Mouse (Mus musculus) heart, embryonic 12.5 days (tissue): ENCODE measurements around the gene Foxa1. TPM values are rescaled to one million over a fixed set of nuclear protein-coding genes. Genes with fewer than 3 reads are reported as not detected.

ENCODE experiments used
- ATAC-seq: fragments of 200-750 bp; cut with Nextera tagmentation; 2 replicates; pipeline ENCODE4 v1.8.0; 2017; ENCODE audit warnings: moderate TSS enrichment, moderate library complexity; ENCODE audit not compliant: insufficient number of reproducible peaks, low FRiP score
- H3K27ac ChIP-seq: fragments of 300-500 bp; sonication (generic); 2 replicates; pipeline ENCODE4 v1.5.1; 2016; ENCODE audit warnings: mild to moderate bottlenecking, moderate library complexity; ENCODE audit not compliant: poor library complexity, severe bottlenecking
- H3K27me3 ChIP-seq: fragments of 300-500 bp; sonication (generic); replicated peaks from 2 replicates; pipeline ENCODE4 v1.6.1; 2016; ENCODE audit warnings: mild to moderate bottlenecking, moderate library complexity
- H3K36me3 ChIP-seq: fragments of 300-500 bp; sonication (generic); 2 replicates; pipeline ENCODE4 v1.6.1; 2016; ENCODE audit warnings: mild to moderate bottlenecking, moderate library complexity
- H3K4me1 ChIP-seq: fragments of 300-500 bp; sonication (generic); replicated peaks from 2 replicates; pipeline ENCODE4 v1.6.1; 2016; ENCODE audit warnings: mild to moderate bottlenecking
- H3K4me2 ChIP-seq: fragments of 300-500 bp; sonication (generic); 2 replicates; pipeline ENCODE4 v1.6.1; 2016; ENCODE audit warnings: mild to moderate bottlenecking, moderate library complexity
- H3K4me3 ChIP-seq: fragments of 300-500 bp; sonication (generic); 2 replicates; pipeline ENCODE4 v1.5.1; 2016; ENCODE audit warnings: mild to moderate bottlenecking
- H3K9ac ChIP-seq: fragments of 300-500 bp; sonication (generic); 2 replicates; pipeline ENCODE4 v1.6.1; 2016; ENCODE audit warnings: mild to moderate bottlenecking, moderate library complexity
- H3K9me3 ChIP-seq: fragments of 300-500 bp; sonication (generic); replicated peaks from 2 replicates; pipeline ENCODE4 v1.6.1; 2016; ENCODE audit warnings: mild to moderate bottlenecking, moderate library complexity
- WGBS: fragments of 180-500 bp; shearing (Covaris S2); methylation state at CpG from one replicate; pipeline ENCODE4 v1.1.7; 2016; 5-methylcytosine and 5-hydroxymethylcytosine counted together
- polyA plus RNA-seq: library from polyadenylated mRNA; unstranded; fragments of >200 nt; fragmentation: Nextera tagmentation; extraction: Ambion mirVana; gene quantifications from 2 replicates; pipeline ENCODE4 v1.2.1, GENCODE M21; 2016

The Foxa1 gene
- polyA plus RNA-seq, 1 experiment from 2014 or later = 0.13 TPM

DNA sequence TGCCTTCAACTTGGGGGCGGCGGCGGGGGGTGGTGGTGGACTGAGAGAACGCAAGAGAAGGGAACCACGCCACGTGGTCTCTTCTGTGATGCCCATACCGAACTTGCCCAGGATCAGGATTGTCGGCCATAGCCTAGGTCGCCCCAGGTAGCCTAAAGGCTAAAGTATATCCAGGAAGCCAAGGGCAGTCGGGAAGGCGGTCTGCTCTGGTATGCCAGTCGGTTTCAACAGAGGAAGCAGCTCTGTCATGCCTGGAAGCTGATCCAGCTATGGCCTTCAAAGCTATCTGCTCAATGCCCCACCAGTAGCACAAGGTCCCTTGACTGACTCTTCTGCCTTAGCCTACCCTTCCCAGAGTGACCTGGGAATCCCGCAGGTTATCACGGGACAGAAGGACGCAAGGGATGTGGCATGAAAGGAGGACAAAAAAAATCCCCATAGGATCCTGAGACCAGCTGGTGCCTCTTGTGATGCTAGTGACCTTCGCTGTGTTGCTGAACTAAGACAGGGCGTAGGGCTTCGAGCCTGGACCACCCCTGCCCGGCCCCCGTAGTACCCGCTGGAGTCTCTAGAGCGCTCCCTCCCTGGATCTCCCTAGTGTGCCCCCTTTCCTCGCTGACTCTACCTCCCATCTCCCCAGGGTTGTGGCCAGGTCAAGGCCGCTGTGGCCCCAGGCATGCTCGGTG lies 2.4 kb upstream of the Foxa1 start:
- Histone ChIP-seq H3K4me3 (0 out of 2 replicates have a peak overlapping the region, but pooled peaks have one; percentile 1), H3K4me1 (peaks cover 30% of the 10 kb centered on the region), H3K9me3 (no peaks in the 10 kb centered on the region), H3K36me3 (no peaks in the 10 kb centered on the region), H3K27ac (no peak overlapping the region), H3K27me3 (peaks cover 94% of the 10 kb centered on the region), H3K9ac (no peak overlapping the region), H3K4me2 (peak overlapping the region; percentile 3; the same call in 1 of the 2 replicates)
- ATAC-seq = no peak
- WGBS = 1% methylated on average over 25 of the region's 25 CpGs

DNA sequence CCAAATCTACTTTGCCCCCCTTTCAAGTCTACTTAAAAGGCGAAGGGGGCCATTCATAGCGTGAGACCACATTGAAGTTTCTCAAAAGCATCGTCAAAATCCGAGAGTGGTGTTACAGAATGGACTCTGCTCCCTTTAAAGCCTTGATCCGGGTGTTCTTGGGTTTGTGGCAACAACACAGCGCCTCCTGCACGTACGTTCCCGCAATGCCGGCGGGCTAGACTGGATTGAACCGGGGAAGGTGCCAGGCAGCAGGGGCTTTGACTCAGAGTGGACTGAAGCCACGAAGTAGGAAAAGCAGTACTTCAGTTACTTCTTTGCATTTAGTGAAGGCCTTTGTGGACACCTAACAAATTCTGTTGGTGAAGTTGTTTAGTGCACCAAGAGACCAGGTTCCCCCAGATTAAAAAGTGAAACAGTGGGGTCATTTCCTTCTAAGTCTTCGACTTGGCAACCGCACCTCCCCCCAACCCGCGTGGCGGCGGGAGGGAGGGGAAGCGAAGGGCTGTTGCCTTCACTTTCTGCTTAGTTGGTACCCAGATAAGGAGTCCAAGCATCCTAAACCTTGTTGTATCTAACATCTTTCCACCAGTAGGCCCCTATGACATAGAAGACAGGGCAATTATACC lies 1.8 kb upstream of the Foxa1 start:
- no peak for ATAC-seq
- peaks cover 91% of the 10 kb centered on the region for H3K27me3 ChIP-seq
- WGBS = 2% methylated on average over 20 of the region's 20 CpGs
- H3K4me2 ChIP-seq = peak overlapping the region; percentile 3; the same call in 1 of the 2 replicates
- H3K4me3 ChIP-seq = 0 out of 2 replicates have a peak overlapping the region, but pooled peaks have one; percentile 1
- no peak overlapping the region for H3K9ac ChIP-seq
- no peaks in the 10 kb centered on the region for H3K36me3 ChIP-seq
- no peak overlapping the region for H3K27ac ChIP-seq
- peaks cover 30% of the 10 kb centered on the region for H3K4me1 ChIP-seq
- no peaks in the 10 kb centered on the region for H3K9me3 ChIP-seq

DNA sequence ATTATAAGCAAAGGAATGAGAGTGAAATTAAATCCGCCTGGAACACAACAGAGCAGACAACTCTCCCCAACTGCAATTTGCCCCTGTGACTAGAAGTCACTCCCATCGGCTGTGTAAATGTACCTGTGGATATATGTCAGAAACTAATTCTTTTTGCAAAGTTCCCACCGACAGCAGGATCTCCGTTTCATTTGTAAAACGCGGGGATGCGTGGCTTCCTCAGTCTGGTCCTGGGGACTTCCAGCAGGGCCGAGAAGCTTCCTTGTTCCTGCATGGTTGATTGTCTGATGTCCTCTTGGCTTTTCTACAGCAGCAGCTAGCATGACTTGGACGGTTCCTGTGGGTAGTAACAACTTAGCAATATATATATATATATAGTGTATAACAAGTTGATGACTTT lies 1.2 kb upstream of the Foxa1 start:
- Histone ChIP-seq H3K9ac (no peak overlapping the region), H3K36me3 (no peaks in the 10 kb centered on the region), H3K27ac (no peak overlapping the region), H3K27me3 (peaks cover 91% of the 10 kb centered on the region), H3K9me3 (no peaks in the 10 kb centered on the region), H3K4me3 (no peak overlapping the region), H3K4me2 (no peak overlapping the region), H3K4me1 (peaks cover 32% of the 10 kb centered on the region)
- under 1% methylated on average over 9 of the region's 9 CpGs for WGBS
- no peak for ATAC-seq

DNA sequence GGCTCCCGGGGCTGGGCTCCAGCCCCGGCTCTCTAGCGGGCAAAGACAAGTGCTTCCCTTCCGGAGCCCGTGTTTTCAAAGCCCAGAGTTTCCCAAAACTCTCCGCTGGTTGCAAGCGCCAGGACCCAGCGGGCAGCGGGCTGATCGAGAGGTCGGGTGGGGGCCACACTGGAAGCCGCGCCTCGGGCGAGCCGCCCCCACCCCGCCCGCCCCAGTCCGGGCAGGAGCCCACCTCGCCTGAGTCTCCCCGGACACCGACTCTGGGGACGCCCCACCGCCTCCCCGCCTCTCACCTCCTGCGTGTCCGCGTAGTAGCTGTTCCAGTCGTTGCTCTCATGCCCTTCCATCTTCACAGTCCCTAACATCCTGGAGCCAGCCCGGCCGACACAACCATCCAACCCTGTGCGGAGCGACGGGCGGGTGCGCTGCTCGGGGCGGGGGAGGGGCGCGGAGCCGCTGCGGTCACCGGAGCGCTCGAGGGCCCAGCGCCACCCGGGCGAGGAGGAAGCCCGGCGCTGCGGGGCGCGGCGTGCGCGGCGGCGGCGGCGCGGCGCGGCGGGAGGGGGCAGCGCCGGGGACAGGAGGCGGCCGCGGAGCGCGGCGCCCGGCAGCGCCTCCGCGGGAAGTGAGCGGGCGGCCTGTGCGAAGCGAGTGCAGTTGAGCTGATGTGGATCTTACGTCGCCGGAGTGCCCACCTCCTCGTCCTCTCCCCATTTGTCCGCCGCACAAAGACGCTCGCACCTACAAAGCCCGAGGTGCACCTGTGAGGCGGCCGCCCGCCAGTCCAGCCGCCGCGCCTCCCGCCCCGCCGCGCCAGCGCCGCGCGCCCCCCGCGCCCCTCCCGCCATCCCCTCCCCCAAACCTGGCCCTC lies 1.1 kb downstream of the Foxa1 start:
- Histone ChIP-seq H3K4me2 (peak overlapping the region; percentile 94), H3K27me3 (peaks cover 90% of the 10 kb centered on the region), H3K9ac (0 out of 2 replicates have a peak overlapping the region, but pooled peaks have one; percentile 30), H3K9me3 (no peaks in the 10 kb centered on the region), H3K27ac (no peak overlapping the region), H3K4me3 (peak overlapping the region; percentile 59), H3K4me1 (peaks cover 42% of the 10 kb centered on the region), H3K36me3 (no peaks in the 10 kb centered on the region)
- WGBS = under 1% methylated on average over 84 of the region's 106 CpGs
- peak; percentile 47 for ATAC-seq

DNA sequence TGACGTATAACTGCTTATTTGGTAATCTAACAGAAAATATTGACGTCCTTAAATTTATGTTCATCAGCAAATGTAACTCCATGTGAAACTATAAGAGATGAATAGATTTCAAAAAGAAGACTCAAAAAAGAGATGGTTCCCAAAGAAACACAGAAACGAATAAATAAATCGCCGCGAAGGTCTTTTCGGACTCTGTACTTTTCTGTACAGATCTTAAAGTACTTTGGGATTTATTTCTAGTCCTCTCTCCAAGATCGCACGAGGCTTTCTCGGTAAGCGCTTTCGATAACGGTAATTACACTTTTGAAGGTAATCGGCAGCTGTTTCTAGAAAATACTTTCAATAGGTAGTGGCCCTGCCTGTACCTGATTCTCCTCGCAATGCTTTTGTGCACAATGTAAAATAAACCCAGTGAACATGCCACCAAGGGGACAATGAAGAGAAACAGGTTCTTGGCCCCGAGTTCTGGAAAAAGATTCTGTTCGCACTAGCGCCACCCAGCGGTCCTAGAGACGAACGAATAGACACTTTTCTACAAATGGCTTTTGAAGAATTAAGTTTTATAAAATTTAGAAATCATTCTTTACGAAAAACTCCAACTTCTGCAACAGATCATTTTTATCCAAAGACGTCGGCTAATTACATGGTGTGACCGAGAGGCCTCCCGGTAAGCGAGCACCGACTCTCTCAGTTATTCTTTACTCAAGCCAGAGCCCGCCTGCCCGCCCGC lies 1.9 kb downstream of the Foxa1 start:
- Histone ChIP-seq H3K27ac (no peak overlapping the region), H3K4me2 (peak overlapping the region; percentile 94), H3K4me3 (peak overlapping the region; percentile 59), H3K4me1 (peaks cover 42% of the 10 kb centered on the region), H3K36me3 (no peaks in the 10 kb centered on the region), H3K9me3 (no peaks in the 10 kb centered on the region), H3K9ac (no peak overlapping the region), H3K27me3 (peaks cover 84% of the 10 kb centered on the region)
- WGBS = 3% methylated on average over 31 of the region's 31 CpGs
- no peak for ATAC-seq

DNA sequence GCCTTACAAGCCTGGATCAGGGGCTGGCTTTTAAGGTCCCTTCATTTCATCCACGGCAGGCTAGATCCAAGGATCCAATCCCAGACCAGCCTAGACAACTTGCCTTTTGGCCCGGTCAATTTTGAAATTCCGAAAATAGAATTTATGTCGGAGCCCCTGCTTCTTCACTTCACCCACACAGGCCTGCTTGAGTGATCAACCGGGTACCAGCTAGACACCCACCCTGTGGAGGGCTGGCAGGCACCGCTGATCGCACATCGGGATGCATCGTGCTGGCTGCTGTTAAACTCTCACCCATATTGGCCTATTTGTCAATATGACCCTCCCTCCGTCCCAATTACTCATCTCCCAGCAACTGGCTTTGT lies 3.1 kb downstream of the Foxa1 start:
- no peak overlapping the region for H3K9ac ChIP-seq
- H3K27ac ChIP-seq = no peak overlapping the region
- H3K36me3 ChIP-seq = no peaks in the 10 kb centered on the region
- peaks cover 82% of the 10 kb centered on the region for H3K27me3 ChIP-seq
- WGBS = 2% methylated on average over 10 of the region's 10 CpGs
- H3K9me3 ChIP-seq = no peaks in the 10 kb centered on the region
- peak overlapping the region; percentile 49; the same call in 1 of the 2 replicates for H3K4me2 ChIP-seq
- no peak for ATAC-seq
- H3K4me1 ChIP-seq = peaks cover 39% of the 10 kb centered on the region
- H3K4me3 ChIP-seq = no peak overlapping the region

DNA sequence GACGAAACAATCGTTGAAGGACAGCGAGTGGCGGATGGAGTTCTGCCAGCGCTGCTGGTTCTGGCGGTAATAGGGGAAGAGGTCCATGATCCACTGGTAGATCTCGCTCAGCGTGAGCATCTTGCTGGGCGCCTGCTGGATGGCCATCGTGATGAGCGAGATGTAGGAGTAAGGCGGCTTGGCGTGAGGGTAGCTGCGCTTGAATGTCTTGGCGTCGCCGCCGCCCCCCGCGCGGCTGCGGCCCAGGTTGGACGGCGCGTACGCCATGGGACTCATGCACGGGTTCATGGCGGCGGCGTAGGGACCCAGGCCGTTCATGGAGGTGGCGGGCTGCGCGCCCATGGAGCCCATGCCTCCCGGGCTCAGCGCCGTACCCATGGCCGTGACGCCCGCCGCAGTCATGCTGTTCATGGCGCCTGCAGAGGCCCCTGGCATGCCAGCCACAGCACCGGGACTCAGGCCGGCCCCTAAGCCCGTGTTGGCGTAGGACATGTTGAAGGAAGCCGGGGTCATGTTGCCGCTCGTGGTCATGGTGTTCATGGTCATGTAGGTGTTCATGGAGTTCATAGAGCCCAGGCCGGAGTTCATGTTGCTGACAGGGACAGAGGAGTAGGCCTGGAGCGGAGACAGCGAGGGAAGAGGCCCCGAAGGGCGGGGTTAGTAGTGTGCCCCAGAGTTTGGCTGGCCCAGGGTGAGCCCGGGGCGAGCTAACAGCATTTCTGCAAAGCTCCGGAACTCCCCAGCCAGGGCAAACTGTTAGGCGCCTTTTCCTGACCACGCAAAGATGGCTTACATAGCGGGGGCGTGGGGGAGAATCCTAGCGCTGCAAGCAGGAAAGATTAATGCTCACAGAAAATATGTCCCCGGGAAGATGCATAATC lies 3.7 kb downstream of the Foxa1 start:
- no peak for ATAC-seq
- H3K4me1 ChIP-seq = peaks cover 38% of the 10 kb centered on the region
- H3K36me3 ChIP-seq = no peaks in the 10 kb centered on the region
- H3K27ac ChIP-seq = no peak overlapping the region
- peak overlapping the region; percentile 23 for H3K4me3 ChIP-seq
- 2% methylated on average over 63 of the region's 63 CpGs for WGBS
- H3K27me3 ChIP-seq = peaks cover 78% of the 10 kb centered on the region
- no peaks in the 10 kb centered on the region for H3K9me3 ChIP-seq
- peak overlapping the region; percentile 49 for H3K4me2 ChIP-seq
- H3K9ac ChIP-seq = no peak overlapping the region

DNA sequence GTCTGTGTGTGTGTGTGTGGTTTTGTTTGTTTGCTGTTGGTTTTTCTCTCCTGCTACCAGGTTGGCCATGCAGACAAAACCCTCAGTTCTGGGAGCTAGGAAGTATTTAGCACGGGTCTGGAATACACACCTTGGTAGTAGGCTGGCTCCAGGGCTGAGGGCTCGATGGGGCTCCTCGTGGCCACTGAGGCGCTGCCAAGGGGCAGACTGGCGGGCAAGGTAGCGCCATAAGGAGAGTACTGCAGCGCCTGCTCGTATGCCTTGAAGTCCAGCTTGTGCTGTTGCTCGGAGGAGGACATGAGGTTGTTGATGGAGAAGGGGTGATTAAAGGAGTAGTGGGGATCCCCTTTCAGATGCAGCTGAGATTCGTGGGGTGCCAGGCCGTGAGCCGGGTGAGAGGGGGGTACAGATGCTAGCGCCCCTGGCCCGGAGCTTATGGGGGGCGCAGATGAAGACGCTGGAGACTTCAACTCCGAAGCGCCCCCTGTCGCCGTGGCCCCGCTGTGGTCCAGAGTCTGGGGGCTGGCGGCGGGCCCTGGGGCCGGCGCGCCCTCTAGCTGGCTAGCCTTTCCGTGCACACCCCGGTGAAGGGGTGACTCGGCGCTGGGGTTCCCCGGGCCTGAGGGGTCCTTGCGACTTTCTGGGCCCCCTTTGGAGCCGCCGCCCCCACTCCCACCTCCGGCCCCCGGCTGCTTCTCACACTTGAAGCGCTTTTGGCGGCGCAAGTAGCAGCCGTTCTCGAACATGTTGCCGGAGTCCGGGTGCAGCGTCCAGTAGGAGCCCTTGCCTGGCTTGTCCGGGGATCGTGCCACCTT lies 4.6 kb downstream of the Foxa1 start:
- Histone ChIP-seq H3K9ac (no peak overlapping the region), H3K27me3 (peaks cover 72% of the 10 kb centered on the region), H3K27ac (no peak overlapping the region), H3K4me2 (peak overlapping the region; percentile 49), H3K4me3 (peak overlapping the region; percentile 23), H3K9me3 (no peaks in the 10 kb centered on the region), H3K4me1 (peaks cover 38% of the 10 kb centered on the region), H3K36me3 (no peaks in the 10 kb centered on the region)
- no peak for ATAC-seq
- WGBS = under 1% methylated on average over 45 of the region's 46 CpGs

DNA sequence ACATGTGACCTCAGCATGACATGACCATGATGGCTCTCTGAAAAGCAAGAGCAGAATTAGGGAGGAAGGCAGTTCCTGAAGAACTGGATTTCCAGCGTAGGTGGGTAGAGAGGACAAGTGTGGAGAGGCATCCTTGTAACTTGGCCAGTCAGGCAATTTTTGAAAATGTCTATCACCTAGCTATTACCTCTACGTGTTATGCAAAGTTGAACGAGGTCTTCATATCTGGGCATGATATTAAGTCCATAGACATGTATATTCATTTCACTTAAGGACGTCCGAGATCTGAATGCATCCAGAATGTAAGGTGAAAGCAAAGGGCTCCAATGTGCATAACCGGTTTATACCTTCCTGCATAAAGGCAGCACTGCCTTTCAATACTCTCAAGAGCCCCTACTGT lies 5.6 kb downstream of the Foxa1 start:
- Histone ChIP-seq H3K9ac (no peak overlapping the region), H3K4me1 (peaks cover 30% of the 10 kb centered on the region), H3K9me3 (no peaks in the 10 kb centered on the region), H3K4me2 (no peak overlapping the region), H3K36me3 (no peaks in the 10 kb centered on the region), H3K27me3 (peaks cover 71% of the 10 kb centered on the region), H3K4me3 (no peak overlapping the region), H3K27ac (no peak overlapping the region)
- 9% methylated on average over 6 of the region's 6 CpGs for WGBS
- no peak for ATAC-seq
